Mouse (Mus musculus) stomach, postnatal 0 days (tissue): ENCODE data around the gene Meis1. TPM values are rescaled to one million over a fixed set of nuclear protein-coding genes. Genes with fewer than 3 reads are reported as not detected.

ENCODE experiments used
- ATAC-seq: fragments of 200-750 bp; cut with Nextera tagmentation; 2 replicates; pipeline ENCODE4 v1.8.0; 2017; ENCODE audit not compliant: low FRiP score, low TSS enrichment
- DNase-seq: peaks from one replicate; pipeline ENCODE4 v3.0.0-alpha.2; 2016; ENCODE audit warnings: low spot score
- H3K27ac ChIP-seq: fragments of 300-500 bp; sonication (generic); replicated peaks from 2 replicates; pipeline ENCODE4 v1.5.1; 2014; ENCODE audit warnings: mild to moderate bottlenecking, control low read depth
- H3K27me3 ChIP-seq: fragments of 300-500 bp; sonication (generic); 2 replicates; pipeline ENCODE4 v1.6.1; 2014; ENCODE audit warnings: low read length; ENCODE audit not compliant: control insufficient read depth, insufficient read depth
- H3K36me3 ChIP-seq: fragments of 300-500 bp; sonication (generic); 2 replicates; pipeline ENCODE4 v1.6.1; 2014; ENCODE audit warnings: low read length, mixed read lengths; ENCODE audit not compliant: control insufficient read depth, insufficient read depth
- H3K4me1 ChIP-seq: fragments of 300-500 bp; sonication (generic); replicated peaks from 2 replicates; pipeline ENCODE4 v1.6.1; 2014; ENCODE audit warnings: antibody characterized with exemption; ENCODE audit not compliant: control insufficient read depth, insufficient read depth
- H3K4me2 ChIP-seq: fragments of 300-500 bp; sonication (generic); replicated peaks from 2 replicates; pipeline ENCODE4 v1.6.1; 2014; ENCODE audit warnings: low read depth, mild to moderate bottlenecking, control low read depth, moderate library complexity
- H3K4me3 ChIP-seq: fragments of 300-500 bp; sonication (generic); 2 replicates; pipeline ENCODE4 v1.5.1; 2014; ENCODE audit warnings: low read depth, low read length, control low read depth
- H3K9ac ChIP-seq: fragments of 300-500 bp; sonication (generic); 2 replicates; pipeline ENCODE4 v1.6.1; 2014; ENCODE audit warnings: mild to moderate bottlenecking, low read length, control low read depth, mixed read lengths
- H3K9me3 ChIP-seq: fragments of 300-500 bp; sonication (generic); 2 replicates; pipeline ENCODE4 v1.6.1; 2016; ENCODE audit warnings: low read length; ENCODE audit not compliant: control insufficient read depth
- CTCF ChIP-seq: IDR thresholded peaks from 2 replicates; pipeline ENCODE4 v1.5.1; 2016; ENCODE audit warnings: antibody characterized with exemption, low read depth, mild to moderate bottlenecking, moderate library complexity
- EP300 ChIP-seq: optimal IDR thresholded peaks from 2 replicates; pipeline ENCODE3; 2016; ENCODE audit warnings: antibody characterized with exemption
- WGBS: fragments of 180-500 bp; shearing (Covaris S2); extraction: QIAGEN DNeasy Blood & Tissue Kit; methylation state at CpG from one replicate; pipeline ENCODE4 v1.1.7; 2014; 5-methylcytosine and 5-hydroxymethylcytosine counted together
- polyA plus RNA-seq: library from polyadenylated mRNA; unstranded; fragments of >200 nt; fragmentation: Nextera tagmentation; extraction: Ambion mirVana; gene quantifications from 2 replicates; pipeline ENCODE4 v1.2.1, GENCODE M21; 2015

The Meis1 gene
- polyA plus RNA-seq, 1 experiment from 2014 or later = 48.5 TPM

- Histone ChIP-seq H3K36me3 (peaks cover 21% of the 10 kb centered on the region), H3K4me2 (no peak overlapping the region), H3K4me3 (no peak overlapping the region), H3K9ac (no peak overlapping the region), H3K9me3 (no peaks in the 10 kb centered on the region), H3K27ac (no peak overlapping the region), H3K4me1 (no peaks in the 10 kb centered on the region), H3K27me3 (no peaks in the 10 kb centered on the region)
- DNase-seq = no peak
- 34% methylated on average over 4 of the region's 4 CpGs for WGBS
- TF ChIP-seq EP300 (no peak), CTCF (no peak)
- ATAC-seq = peak; percentile 63; the same call in 1 of the 2 replicates
These were observed 30.0 kb downstream of the Meis1 start for GRCm38 (mm10) chr11:18988637-18989263.

GRCm38 (mm10) chr11:18983813-18984212, 35.0 kb downstream of the Meis1 start:
- H3K4me3 ChIP-seq = no peak overlapping the region
- H3K9me3 ChIP-seq = no peaks in the 10 kb centered on the region
- no peak for DNase-seq
- no peak overlapping the region for H3K27ac ChIP-seq
- no peak for TF ChIP-seq CTCF
- no peak for TF ChIP-seq EP300
- H3K4me1 ChIP-seq = peaks cover 5% of the 10 kb centered on the region; the same call in 1 of the 2 replicates
- H3K36me3 ChIP-seq = peaks cover 9% of the 10 kb centered on the region
- no peak overlapping the region for H3K4me2 ChIP-seq
- WGBS = 74% methylated on average over 2 of the region's 2 CpGs
- no peaks in the 10 kb centered on the region for H3K27me3 ChIP-seq
- ATAC-seq = no peak
- H3K9ac ChIP-seq = no peak overlapping the region

- no peaks in the 10 kb centered on the region for H3K9me3 ChIP-seq
- no peak overlapping the region for H3K9ac ChIP-seq
- no peak for DNase-seq
- H3K27me3 ChIP-seq = no peaks in the 10 kb centered on the region
- H3K4me3 ChIP-seq = no peak overlapping the region
- H3K36me3 ChIP-seq = peaks cover 9% of the 10 kb centered on the region
- H3K4me1 ChIP-seq = peaks cover 5% of the 10 kb centered on the region; the same call in 1 of the 2 replicates
- ATAC-seq = no peak; the same call in 1 of the 2 replicates
- TF ChIP-seq EP300 = no peak
- TF ChIP-seq CTCF = no peak
- H3K4me2 ChIP-seq = no peak overlapping the region
- 55% methylated on average over 7 of the region's 7 CpGs for WGBS
- H3K27ac ChIP-seq = no peak overlapping the region
These were observed 35.5 kb downstream of the Meis1 start for GRCm38 (mm10) chr11:18983294-18983693.

- Histone ChIP-seq H3K9me3 (no peaks in the 10 kb centered on the region), H3K27me3 (no peaks in the 10 kb centered on the region), H3K4me1 (peaks cover 5% of the 10 kb centered on the region; the same call in 1 of the 2 replicates), H3K27ac (no peak overlapping the region), H3K4me2 (no peak overlapping the region), H3K9ac (no peak overlapping the region), H3K4me3 (no peak overlapping the region), H3K36me3 (peaks cover 3% of the 10 kb centered on the region)
- 38% methylated on average over 3 of the region's 3 CpGs for WGBS
- DNase-seq (no peak), ATAC-seq (no peak)
- no peak for TF ChIP-seq EP300
- TF ChIP-seq CTCF = no peak
These were observed 36.5 kb downstream of the Meis1 start for GRCm38 (mm10) chr11:18982331-18982730.

GRCm38 (mm10) chr11:18981367-18981766, 37.4 kb downstream of the Meis1 start:
- TF ChIP-seq CTCF (no peak), EP300 (no peak)
- Histone ChIP-seq H3K36me3 (peaks cover 3% of the 10 kb centered on the region), H3K4me3 (no peak overlapping the region), H3K9ac (no peak overlapping the region), H3K9me3 (no peaks in the 10 kb centered on the region), H3K4me1 (peaks cover 5% of the 10 kb centered on the region; the same call in 1 of the 2 replicates), H3K27ac (no peak overlapping the region), H3K27me3 (no peaks in the 10 kb centered on the region), H3K4me2 (no peak overlapping the region)
- 31% methylated on average over 4 of the region's 4 CpGs for WGBS
- ATAC-seq (no peak), DNase-seq (no peak)

GRCm38 (mm10) chr11:18980615-18981014, 38.2 kb downstream of the Meis1 start:
- Histone ChIP-seq H3K9me3 (no peaks in the 10 kb centered on the region), H3K27ac (no peak overlapping the region)
- DNase-seq = no peak

More at GRCm38 (mm10) chr11:18980615-18981014, 38.2 kb downstream of the Meis1 start:
- no peak for ATAC-seq
- Histone ChIP-seq H3K27me3 (no peaks in the 10 kb centered on the region), H3K4me1 (peaks cover 5% of the 10 kb centered on the region; the same call in 1 of the 2 replicates), H3K9ac (no peak overlapping the region), H3K4me3 (no peak overlapping the region), H3K4me2 (no peak overlapping the region), H3K36me3 (peaks cover under 1% of the 10 kb centered on the region)
- no peak for TF ChIP-seq CTCF
- TF ChIP-seq EP300 = no peak
- WGBS = 40% methylated on average over 5 of the region's 5 CpGs
